Mouse (Mus musculus) megakaryocyte, embryonic 14.5 days (primary cell): ENCODE measurements around the gene Cd47. TPM values are rescaled to one million over a fixed set of nuclear protein-coding genes. Genes with fewer than 3 reads are reported as not detected.
A peak's percentile ranks its signal among the peaks of the same experiment; 100 is the strongest.

Experiments used
- H3K27me3 ChIP-seq: replicated peaks from 2 replicates; pipeline ENCODE3; 2012; ENCODE audit warnings: inconsistent platforms
- H3K36me3 ChIP-seq: replicated peaks from 2 replicates; pipeline ENCODE3; 2012; ENCODE audit warnings: low read length, inconsistent platforms, mixed read lengths
- H3K4me1 ChIP-seq: 2 replicates; pipeline ENCODE4 v1.6.1; 2012; ENCODE audit warnings: inconsistent platforms
- H3K4me3 ChIP-seq: replicated peaks from 2 replicates; pipeline ENCODE3; 2012; ENCODE audit warnings: moderate library complexity, mild to moderate bottlenecking, inconsistent platforms
- H3K9me3 ChIP-seq: 2 replicates; pipeline ENCODE4 v1.6.1; 2012; ENCODE audit warnings: inconsistent platforms
- FLI1 ChIP-seq: IDR thresholded peaks from 2 replicates; pipeline ENCODE4 v1.6.1; 2012; ENCODE audit warnings: low read length, inconsistent platforms, mixed read lengths
- GATA1 ChIP-seq: IDR thresholded peaks from 3 replicates; pipeline ENCODE4 v1.6.1; 2012; ENCODE audit warnings: mixed read lengths, low read length, inconsistent platforms, borderline replicate concordance
- polyA plus RNA-seq: library from polyadenylated mRNA; stranded (reverse); fragments of >175 nt; gene quantifications from 2 replicates; pipeline ENCODE4 v1.2.3, GENCODE M21; 2012; ENCODE audit warnings: low replicate concordance; ENCODE audit not compliant: insufficient read depth

Gene Cd47
- polyA plus RNA-seq, 1 experiment = 98.5 TPM

GRCm38 (mm10) chr16:49951925-49952523 lies 151.7 kb downstream of the Cd47 start:
- TF ChIP-seq GATA1 (no peak), FLI1 (no peak)
- Histone ChIP-seq H3K4me1 (peaks cover 14% of the 10 kb centered on the region), H3K27me3 (no peaks in the 10 kb centered on the region), H3K36me3 (peaks cover 23% of the 10 kb centered on the region), H3K4me3 (peak overlapping the region; percentile 34), H3K9me3 (peaks cover 4% of the 10 kb centered on the region; the same call in 1 of the 2 replicates)

GRCm38 (mm10) chr16:49953817-49954216 lies 153.5 kb downstream of the Cd47 start:
- TF ChIP-seq GATA1 = no peak
- no peak for TF ChIP-seq FLI1
- H3K4me1 ChIP-seq = peaks cover 14% of the 10 kb centered on the region
- peaks cover 23% of the 10 kb centered on the region for H3K36me3 ChIP-seq
- H3K4me3 ChIP-seq = no peak overlapping the region
- H3K27me3 ChIP-seq = no peaks in the 10 kb centered on the region
- H3K9me3 ChIP-seq = peaks cover 7% of the 10 kb centered on the region; the same call in 1 of the 2 replicates

GRCm38 (mm10) chr16:49954909-49955308 lies 154.6 kb downstream of the Cd47 start:
- Histone ChIP-seq H3K27me3 (no peaks in the 10 kb centered on the region), H3K4me3 (no peak overlapping the region), H3K4me1 (peaks cover 14% of the 10 kb centered on the region), H3K9me3 (peaks cover 7% of the 10 kb centered on the region; the same call in 1 of the 2 replicates), H3K36me3 (peaks cover 21% of the 10 kb centered on the region)
- TF ChIP-seq FLI1 (no peak), GATA1 (no peak)

GRCm38 (mm10) chr16:49955325-49955724 lies 155.0 kb downstream of the Cd47 start:
- Histone ChIP-seq H3K4me3 (no peak overlapping the region), H3K27me3 (no peaks in the 10 kb centered on the region), H3K36me3 (peaks cover 21% of the 10 kb centered on the region), H3K9me3 (peaks cover 7% of the 10 kb centered on the region; the same call in 1 of the 2 replicates), H3K4me1 (peaks cover 14% of the 10 kb centered on the region)
- TF ChIP-seq FLI1 (no peak), GATA1 (no peak)

- Histone ChIP-seq H3K4me3 (no peak overlapping the region), H3K4me1 (peaks cover 14% of the 10 kb centered on the region), H3K27me3 (no peaks in the 10 kb centered on the region), H3K36me3 (peaks cover 21% of the 10 kb centered on the region), H3K9me3 (peaks cover 7% of the 10 kb centered on the region; the same call in 1 of the 2 replicates)
- TF ChIP-seq GATA1 (no peak), FLI1 (no peak)
Measured at GRCm38 (mm10) chr16:49955952-49956351, 155.6 kb downstream of the Cd47 start.

- no peak for TF ChIP-seq GATA1
- TF ChIP-seq FLI1 = no peak
- Histone ChIP-seq H3K4me3 (no peak overlapping the region), H3K27me3 (no peaks in the 10 kb centered on the region), H3K9me3 (peaks cover 7% of the 10 kb centered on the region; the same call in 1 of the 2 replicates), H3K4me1 (peaks cover 14% of the 10 kb centered on the region), H3K36me3 (peaks cover 21% of the 10 kb centered on the region)
Measured at GRCm38 (mm10) chr16:49956531-49957302, 156.4 kb downstream of the Cd47 start.

- no peak for TF ChIP-seq GATA1
- TF ChIP-seq FLI1 = no peak
- H3K4me1 ChIP-seq = peaks cover 9% of the 10 kb centered on the region
Measured at GRCm38 (mm10) chr16:49958900-49959436, 158.6 kb downstream of the Cd47 start.

GRCm38 (mm10) chr16:49962305-49962704 lies 162.0 kb downstream of the Cd47 start:
- Histone ChIP-seq H3K4me3 (no peak overlapping the region), H3K27me3 (no peaks in the 10 kb centered on the region), H3K4me1 (peaks cover 28% of the 10 kb centered on the region), H3K36me3 (no peaks in the 10 kb centered on the region), H3K9me3 (0 out of 2 replicates have a peak, but pooled peaks cover under 1% of the 10 kb centered on the region)
- TF ChIP-seq FLI1 (no peak), GATA1 (no peak)

More at GRCm38 (mm10) chr16:49958900-49959436, 158.6 kb downstream of the Cd47 start:
- Histone ChIP-seq H3K27me3 (no peaks in the 10 kb centered on the region), H3K4me3 (no peak overlapping the region), H3K9me3 (peaks cover 7% of the 10 kb centered on the region; the same call in 1 of the 2 replicates), H3K36me3 (peaks cover 6% of the 10 kb centered on the region)

GRCm38 (mm10) chr16:49964321-49964986 lies 164.1 kb downstream of the Cd47 start:
- TF ChIP-seq FLI1 = no peak
- no peak for TF ChIP-seq GATA1
- H3K27me3 ChIP-seq = no peaks in the 10 kb centered on the region
- H3K4me3 ChIP-seq = no peak overlapping the region
- H3K9me3 ChIP-seq = no peaks in the 10 kb centered on the region
- peaks cover 35% of the 10 kb centered on the region for H3K4me1 ChIP-seq
- no peaks in the 10 kb centered on the region for H3K36me3 ChIP-seq

Other genes with a start within 250 kb of the Cd47 start
- 0.86 and 8.7 TPM in 2 replicates for gene Ift57, start 101.3 kb upstream of the Cd47 start, polyA plus RNA-seq